Mouse (Mus musculus) thymus, postnatal 0 days (tissue): ENCODE measurements around the gene Lrrc36. TPM values are rescaled to one million over a fixed set of nuclear protein-coding genes. Genes with fewer than 3 reads are reported as not detected.

Experiments used
- DNase-seq: peaks from one replicate; pipeline ENCODE4 v3.0.0-alpha.2; 2015; ENCODE audit warnings: low spot score
- polyA plus RNA-seq: library from polyadenylated mRNA; unstranded; fragments of >200 nt; fragmentation: Nextera tagmentation; extraction: Ambion mirVana; gene quantifications from 2 replicates; pipeline ENCODE4 v1.2.1, GENCODE M21; 2015

The Lrrc36 gene
- 0.28 and 0.47 TPM in 2 replicates for polyA plus RNA-seq

GRCm38 (mm10) chr8:105413391-105413790 lies at the start of gene Lrrc36, which contains the start of gene Kctd19:
TSS of gene Lrrc36 (plus strand) at chr8:105413571.
TSS of gene Kctd19 (minus strand) at chr8:105413502.
- DNase-seq = peak; percentile 42

- peak; percentile 28 for DNase-seq
Measured at GRCm38 (mm10) chr8:105367107-105367506, 46.3 kb upstream of the Lrrc36 start.

- DNase-seq = no peak
Measured at GRCm38 (mm10) chr8:105372473-105372872, 40.9 kb upstream of the Lrrc36 start.

- no peak for DNase-seq
Measured at GRCm38 (mm10) chr8:105373032-105373431, 40.3 kb upstream of the Lrrc36 start, which contains the start of gene Plekhg4. TSS of gene Plekhg4 (plus strand) at chr8:105373274.

GRCm38 (mm10) chr8:105374513-105374966 lies 38.8 kb upstream of the Lrrc36 start:
- DNase-seq = peak; percentile 28

GRCm38 (mm10) chr8:105378673-105379072 lies 34.7 kb upstream of the Lrrc36 start:
- DNase-seq = no peak

- no peak for DNase-seq
Measured at GRCm38 (mm10) chr8:105380308-105380707, 33.1 kb upstream of the Lrrc36 start.

- no peak for DNase-seq
Measured at GRCm38 (mm10) chr8:105384070-105384469, 29.3 kb upstream of the Lrrc36 start.

GRCm38 (mm10) chr8:105387151-105387550 lies 26.2 kb upstream of the Lrrc36 start:
- DNase-seq = no peak

- no peak for DNase-seq
Measured at GRCm38 (mm10) chr8:105389096-105389495, 24.3 kb upstream of the Lrrc36 start.

GRCm38 (mm10) chr8:105393089-105393787 lies 20.1 kb upstream of the Lrrc36 start:
- no peak for DNase-seq

- no peak for DNase-seq
Measured at GRCm38 (mm10) chr8:105393915-105394314, 19.5 kb upstream of the Lrrc36 start.

- DNase-seq = peak; percentile 37
Measured at GRCm38 (mm10) chr8:105397747-105398146, 15.6 kb upstream of the Lrrc36 start.

GRCm38 (mm10) chr8:105400016-105400415 lies 13.4 kb upstream of the Lrrc36 start:
- DNase-seq = no peak

GRCm38 (mm10) chr8:105403467-105403866 lies 9.9 kb upstream of the Lrrc36 start:
- no peak for DNase-seq

GRCm38 (mm10) chr8:105404496-105404895 lies 8.9 kb upstream of the Lrrc36 start:
- DNase-seq = no peak

GRCm38 (mm10) chr8:105406416-105406815 lies 7.0 kb upstream of the Lrrc36 start:
- no peak for DNase-seq

GRCm38 (mm10) chr8:105408331-105408730 lies 5.0 kb upstream of the Lrrc36 start:
- no peak for DNase-seq

GRCm38 (mm10) chr8:105409947-105410346 lies 3.4 kb upstream of the Lrrc36 start:
- no peak for DNase-seq

- no peak for DNase-seq
Measured at GRCm38 (mm10) chr8:105418992-105419391, 5.6 kb downstream of the Lrrc36 start.

GRCm38 (mm10) chr8:105419800-105420199 lies 6.4 kb downstream of the Lrrc36 start:
- no peak for DNase-seq

- no peak for DNase-seq
Measured at GRCm38 (mm10) chr8:105422006-105422405, 8.6 kb downstream of the Lrrc36 start.

- no peak for DNase-seq
Measured at GRCm38 (mm10) chr8:105426878-105427277, 13.5 kb downstream of the Lrrc36 start.
